Mouse (Mus musculus) brain, embryonic 14.5 days (tissue): ENCODE results near the gene Nod2.

ENCODE experiments used
- CTCF ChIP-seq: fragments of 200-500 bp; IDR thresholded peaks from 2 replicates; pipeline ENCODE4 v1.5.1; 2012; ENCODE audit warnings: inconsistent platforms, mild to moderate bottlenecking, moderate library complexity, borderline replicate concordance; ENCODE audit not compliant: insufficient read depth, insufficient read length; ENCODE audit errors: extremely low read depth
- POLR2A ChIP-seq: fragments of 200-500 bp; IDR thresholded peaks from 2 replicates; pipeline ENCODE4 v1.6.1; 2012; ENCODE audit warnings: mild to moderate bottlenecking, inconsistent platforms, borderline replicate concordance; ENCODE audit not compliant: poor library complexity, insufficient read depth, insufficient read length, severe bottlenecking; ENCODE audit errors: extremely low read depth

DNA sequence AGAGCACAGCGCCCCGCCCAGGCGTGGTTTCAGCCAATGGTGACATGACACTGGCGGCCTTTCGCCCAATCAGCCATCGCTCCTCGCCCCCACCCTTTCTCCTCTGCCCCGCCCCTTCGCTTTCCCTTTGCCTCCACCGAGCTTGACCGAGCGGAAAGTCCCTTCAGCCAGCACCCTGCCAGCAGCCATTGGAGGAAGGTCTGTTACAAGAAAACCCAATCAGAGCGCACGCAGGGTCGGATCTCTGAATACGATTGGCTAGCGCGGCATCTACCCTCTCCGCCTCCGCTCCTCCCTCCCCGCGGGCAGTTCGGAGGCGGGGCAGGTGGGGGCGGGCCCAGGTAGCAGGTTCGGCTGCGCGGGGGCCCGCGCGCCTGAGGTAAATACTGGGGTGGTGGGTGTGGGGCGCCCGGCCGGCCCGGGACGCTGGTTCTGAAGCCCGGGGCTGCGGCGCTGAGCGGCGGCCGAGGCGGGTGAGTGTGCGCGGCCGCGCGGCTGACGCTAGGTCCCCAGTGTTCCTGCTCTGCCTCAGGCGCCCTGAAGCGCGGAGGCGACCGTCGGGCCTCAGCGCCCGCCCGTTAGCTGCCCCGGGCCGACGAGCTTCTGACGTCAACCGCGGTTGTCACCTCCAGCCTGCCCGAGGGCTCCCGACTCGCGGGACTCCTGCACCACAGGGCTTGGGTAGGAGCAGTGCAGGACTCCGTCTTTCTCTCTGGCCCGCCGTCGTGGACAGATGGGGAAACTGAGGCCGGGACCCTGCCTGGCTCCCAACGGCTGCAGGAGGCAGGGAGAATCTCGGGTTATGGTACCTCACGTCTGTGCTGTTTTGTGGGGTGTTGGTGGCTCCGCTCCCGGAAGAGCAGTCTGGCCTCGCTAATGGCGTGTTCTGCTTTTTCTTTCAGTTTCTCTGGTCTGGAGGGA is 49.9 kb downstream of the Nod2 start, which contains the start of gene Cyld:
- TF ChIP-seq CTCF (no peak), POLR2A (peak; percentile 71)
